ENCODE assay signal across 30 mouse cellular contexts in genomic region chr4:57704575-57704974, GRCm38 (mm10). TPM values are rescaled to one million over a fixed set of nuclear protein-coding genes. Genes with fewer than 3 reads are reported as not detected.
DNase-seq lines count a peak whose midpoint lies in the region; ATAC-seq and TF ChIP-seq lines count a peak whose summit lies in the region.
"Had no signal": no experiment of that assay in that cellular context is flagged by ENCODE, and none has a peak within 500 bp of the region (broad histone marks: within the 10 kb centered on the region; RNA-seq: fewer than 3 reads in every experiment).

No protein-coding gene starts in this region.

- TF ChIP-seq CTCF in CH12.LX (conservative IDR thresholded peaks at IDR 0.05 in 1 of 2, IDR thresholded peaks at IDR 0.05 in 1 of 2; ENCODE audit: low read depth in 2 of 2, low read length in 2 of 2): no peak

- no peak for DNase-seq in kidney, postnatal 36 days
- DNase-seq in A20 (ENCODE audit: low read depth, low spot score): peak; percentile 89
- peak; percentile 29 for DNase-seq in CH12.LX (ENCODE audit: extremely low read depth)
- no peak for DNase-seq in left cerebral cortex, postnatal 14 days (ENCODE audit: low spot score in 2 of 2)
- DNase-seq: adrenal gland, postnatal 10 days; cerebellum, adult 11 months; cerebellum, adult 9-10 months; cerebellum, postnatal 36 days; embryo, embryonic 11 days; gastrocnemius, adult 2 months; gastrocnemius, postnatal 36 days; heart, postnatal 10 days; kidney, adult 8-10 months; liver, embryonic 13.5 days; lung, adult 18-20 months; lung, postnatal 4 days; midbrain, embryonic 14.5 days; right cerebral cortex, postnatal 25 days had no signal

- TF ChIP-seq RAD21 in CH12.LX (IDR thresholded peaks at IDR 0.05; ENCODE audit: low read depth, low read length): no peak

- no peaks in the 10 kb centered on the region for H3K36me3 ChIP-seq in kidney, embryonic 15.5 days
- H3K36me3 ChIP-seq in CH12.LX (replicated peaks in 1 of 2; ENCODE audit: control insufficient read depth in 1 of 2, insufficient read depth in 1 of 2, low read length in 1 of 2): no peaks in the 10 kb centered on the region
- H3K36me3 ChIP-seq in liver, embryonic 12.5 days: no peaks in the 10 kb centered on the region
- H3K36me3 ChIP-seq: G1E; hindbrain, embryonic 10.5 days; liver, embryonic 13.5 days; stomach, embryonic 15.5 days had no signal

- no peak for TF ChIP-seq POLR2A in CH12.LX (IDR thresholded peaks at IDR 0.05; ENCODE audit: low read depth, low read length)

- no peak overlapping the region for H3K9ac ChIP-seq in kidney, embryonic 15.5 days
- no peak overlapping the region for H3K9ac ChIP-seq in CH12.LX (ENCODE audit: insufficient read depth, low read depth)
- H3K9ac ChIP-seq in liver, embryonic 12.5 days: no peak overlapping the region
- H3K9ac ChIP-seq: embryonic facial prominence, embryonic 12.5 days; heart, embryonic 13.5 days; hindbrain, embryonic 15.5 days; liver, embryonic 13.5 days; stomach, embryonic 15.5 days had no signal

- H3K27me3 ChIP-seq in kidney, embryonic 15.5 days: no peaks in the 10 kb centered on the region
- no peaks in the 10 kb centered on the region for H3K27me3 ChIP-seq in CH12.LX (replicated peaks)
- no peaks in the 10 kb centered on the region for H3K27me3 ChIP-seq in liver, embryonic 12.5 days (replicated peaks)
- H3K27me3 ChIP-seq: embryonic facial prominence, embryonic 12.5 days; heart, embryonic 13.5 days; hindbrain, embryonic 15.5 days; liver, embryonic 13.5 days; stomach, embryonic 15.5 days had no signal

- no peaks in the 10 kb centered on the region for H3K9me3 ChIP-seq in kidney, embryonic 15.5 days (replicated peaks)
- H3K9me3 ChIP-seq in CH12.LX (replicated peaks; ENCODE audit: low read length): no peaks in the 10 kb centered on the region
- no peaks in the 10 kb centered on the region for H3K9me3 ChIP-seq in liver, embryonic 12.5 days (replicated peaks)
- H3K9me3 ChIP-seq: embryonic facial prominence, embryonic 12.5 days; heart, embryonic 13.5 days; hindbrain, embryonic 10.5 days; hindbrain, embryonic 15.5 days; liver, embryonic 13.5 days; stomach, embryonic 15.5 days had no signal

- peaks cover 13% of the 10 kb centered on the region for H3K4me1 ChIP-seq in kidney, embryonic 15.5 days
- peaks cover 5 to 13% of the 10 kb centered on the region in 2 experiments; a peak in 3 of 4 replicates for H3K4me1 ChIP-seq in CH12.LX (ENCODE audit: control insufficient read depth in 1 of 2, insufficient read depth in 2 of 2)
- H3K4me1 ChIP-seq in liver, embryonic 12.5 days: no peaks in the 10 kb centered on the region
- H3K4me1 ChIP-seq: embryonic facial prominence, embryonic 12.5 days; hindbrain, embryonic 10.5 days; hindbrain, embryonic 15.5 days; liver, embryonic 13.5 days; stomach, embryonic 15.5 days had no signal

- H3K4me2 ChIP-seq in kidney, embryonic 15.5 days: no peak overlapping the region
- 0 out of 2 replicates have a peak overlapping the region, but pooled peaks have one; percentile 4 for H3K4me2 ChIP-seq in CH12.LX (ENCODE audit: insufficient read depth, low read depth, poor library complexity, severe bottlenecking)
- no peak overlapping the region for H3K4me2 ChIP-seq in liver, embryonic 12.5 days
- H3K4me2 ChIP-seq: embryonic facial prominence, embryonic 12.5 days; heart, embryonic 13.5 days; hindbrain, embryonic 15.5 days; liver, embryonic 13.5 days; stomach, embryonic 15.5 days had no signal

- intact Hi-C loops in left cerebral cortex, postnatal 14 days (cut with DNase I): no loop called here

- ATAC-seq in kidney, embryonic 15.5 days (replicated peaks; ENCODE audit: low FRiP score): no peak
- ATAC-seq in megakaryocyte progenitor cell, adult 5-6 weeks (replicated peaks; ENCODE audit: poor library complexity): peak; percentile 64
- no peak for ATAC-seq in liver, embryonic 12.5 days
- ATAC-seq: forebrain, embryonic 16.5 days; lung, postnatal 0 days had no signal

- in situ Hi-C loops in CH12.LX (cut with MboI; ENCODE audit: low pct_ligation_motif_present, low pct_unique_long_range_greater_than_20kb, low sequenced_read_pairs): no loop called here

- peak; percentile 74 for TF ChIP-seq EP300 in CH12.LX (IDR thresholded peaks at IDR 0.05; ENCODE audit: low read length)

- 93% methylated on average over 7 of the region's 7 CpGs for WGBS in kidney, embryonic 15.5 days
- 75% methylated on average over 7 of the region's 7 CpGs for WGBS in liver, embryonic 12.5 days (ENCODE audit: insufficient replicate concordance)

- no peak overlapping the region for H3K4me3 ChIP-seq in kidney, embryonic 15.5 days (replicated peaks)
- no peak overlapping the region for H3K4me3 ChIP-seq in CH12.LX (replicated peaks in 1 of 3; ENCODE audit: low read depth in 2 of 3, low read length in 2 of 3, poor library complexity in 1 of 3)
- H3K4me3 ChIP-seq in liver, embryonic 12.5 days: no peak overlapping the region
- H3K4me3 ChIP-seq: embryonic facial prominence, embryonic 12.5 days; gastrocnemius, adult 2 months; heart, embryonic 13.5 days; hindbrain, embryonic 10.5 days; hindbrain, embryonic 15.5 days; left cerebral cortex, adult 2 months; liver, embryonic 13.5 days; stomach, embryonic 15.5 days had no signal

- no peaks in the 10 kb centered on the region for H3K79me2 ChIP-seq in CH12.LX (replicated peaks; ENCODE audit: control insufficient read depth, extremely low read depth, insufficient read depth, poor library complexity, severe bottlenecking)

- peak overlapping the region; percentile 72 for H3K27ac ChIP-seq in kidney, embryonic 15.5 days
- no peak overlapping the region for H3K27ac ChIP-seq in CH12.LX (ENCODE audit: insufficient read depth, low read depth)
- no peak overlapping the region for H3K27ac ChIP-seq in liver, embryonic 12.5 days
- H3K27ac ChIP-seq: embryonic facial prominence, embryonic 12.5 days; gastrocnemius, adult 2 months; heart, embryonic 13.5 days; hindbrain, embryonic 10.5 days; hindbrain, embryonic 15.5 days; left cerebral cortex, adult 2 months; liver, embryonic 13.5 days; stomach, embryonic 15.5 days had no signal

- dilution Hi-C loops in CH12.LX (cut with MboI; ENCODE audit: extremely low pct_ligation_motif_present, extremely low pct_unique_long_range_greater_than_20kb, low sequenced_read_pairs): no loop called here

TF ChIP-seq in CH12.LX, 34 proteins besides CTCF, POLR2A, EP300 and RAD21:
- peak; percentile 73 for TF ChIP-seq BHLHE40 (IDR thresholded peaks at IDR 0.05; ENCODE audit: low read depth, low read length)
- TF ChIP-seq ETS1 (conservative IDR thresholded peaks at IDR 0.05; ENCODE audit: low read depth, low read length): peak; percentile 26; the same call in 1 of the 2 replicates
- TF ChIP-seq MAX (IDR thresholded peaks at IDR 0.05; ENCODE audit: low read length): no peak
- TF ChIP-seq IRF4 (IDR thresholded peaks at IDR 0.05; ENCODE audit: low read depth, low read length): peak; percentile 58
- TF ChIP-seq TCF12 (IDR thresholded peaks at IDR 0.05; ENCODE audit: low read depth, low read length): 0 out of 2 replicates have a peak, but pooled peaks have one; percentile 27

RNA-seq across cellular contexts. Expression of gene Akap2, which starts 12.9 kb away (rescaled TPM):
- polyA plus RNA-seq in kidney, embryonic 15.5 days (2015; fragmentation: Nextera tagmentation; extraction: Ambion mirVana): 22.8 and 27.8 TPM in 2 replicates
- total RNA-seq in CH12.LX (2012; rRNA removed) (0.17 and 0.25 TPM in 2 replicates), CH12.LX (2014; rRNA removed) (0.04 TPM in 1 of 2 replicates, not detected in the other)
- polyA plus RNA-seq in CH12.LX (2012; ENCODE audit: insufficient read length, low read depth): 0.40 TPM in 1 of 2 replicates, not detected in the other
- 0.02 TPM in 1 of 2 replicates, not detected in the other for total RNA-seq in megakaryocyte progenitor cell, adult 5-6 weeks (2015)
- total RNA-seq in megakaryocyte progenitor cell, adult 5-6 weeks (2017): not detected in 2 replicates
- total RNA-seq in left cerebral cortex, postnatal 14 days (2021): 10 to 100 TPM; 34.4 to 39.5 TPM
- polyA plus RNA-seq in liver, embryonic 12.5 days (2016; fragmentation: Nextera tagmentation; extraction: Ambion mirVana): 1.7 and 2.5 TPM in 2 replicates
- polyA plus RNA-seq: G1E had no signal

Comparison
In these comparisons a context has a peak if more than half of its experiments do, and no peak if none do; other contexts are left out.
1. DNase-seq: peak in A20 (single experiment) and CH12.LX (single experiment); none in kidney, postnatal 36 days (0 of 2) and left cerebral cortex, postnatal 14 days (0 of 2).
2. RNA of gene Akap2, which starts 12.9 kb away (total RNA-seq): 34.4 to 39.5 TPM in left cerebral cortex, postnatal 14 days; 0.04 to 0.25 TPM in CH12.LX and 0.02 TPM in megakaryocyte progenitor cell, adult 5-6 weeks; every median in the first group is over 10 times any median in the second.